Mouse (Mus musculus): ENCODE results near the gene Grin2b. TPM values are rescaled to one million over a fixed set of nuclear protein-coding genes. Genes with fewer than 3 reads are reported as not detected.
A peak's percentile ranks its signal among the peaks of the same experiment; 100 is the strongest.
"Not testable (repeated sequence)": the region's sequence is repeated elsewhere in the genome, so short reads cannot be mapped to it uniquely, and the experiment has no call there.

Grin2b gene
- polyA plus RNA-seq, 1 experiment from 2014 or later, result not detected

DNA sequence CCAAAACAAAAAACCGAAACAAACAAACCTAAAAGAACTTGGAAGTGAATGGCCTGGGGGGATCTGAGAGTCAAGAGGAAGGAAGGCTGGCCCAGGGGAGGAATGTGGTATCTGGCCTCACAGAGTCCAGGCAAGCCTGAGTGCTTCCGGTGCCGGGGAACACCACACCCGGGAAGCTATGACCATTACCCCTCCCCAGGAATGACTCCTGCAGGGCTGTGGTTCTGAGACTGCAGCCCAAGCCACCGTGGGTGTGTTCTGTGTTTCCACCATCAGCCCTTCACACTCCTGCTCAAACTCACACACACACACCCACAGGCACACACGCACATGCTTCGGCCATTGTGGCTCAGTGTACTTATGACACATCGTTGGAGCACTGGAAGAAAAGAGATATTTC lies 459.6 kb downstream of the Grin2b start:
- no peaks in the 10 kb centered on the region for H3K27me3 ChIP-seq (ENCODE audit: control insufficient read depth, insufficient read depth, low read length)
- 73% methylated on average over 8 of the region's 8 CpGs for WGBS
- H3K36me3 ChIP-seq (ENCODE audit: control insufficient read depth, insufficient read depth, low read length), result no peaks in the 10 kb centered on the region
- no peak for ATAC-seq (ENCODE audit: low FRiP score, low TSS enrichment)
- H3K4me2 ChIP-seq (replicated peaks; ENCODE audit: low read depth), result no peak overlapping the region
- H3K4me3 ChIP-seq (ENCODE audit: low read depth, low read length), result no peak overlapping the region
- H3K27ac ChIP-seq (replicated peaks), result no peak overlapping the region
- no peaks in the 10 kb centered on the region for H3K4me1 ChIP-seq (replicated peaks; ENCODE audit: control insufficient read depth, insufficient read depth)
- no peaks in the 10 kb centered on the region for H3K9me3 ChIP-seq (ENCODE audit: control insufficient read depth, low read length)
- H3K9ac ChIP-seq (ENCODE audit: low read length), result no peak overlapping the region
- no peak for DNase-seq (ENCODE audit: low spot score)
- TF ChIP-seq EP300 (optimal IDR thresholded peaks at IDR 0.05) (no peak), CTCF (IDR thresholded peaks at IDR 0.05; ENCODE audit: low read depth) (no peak)

DNA sequence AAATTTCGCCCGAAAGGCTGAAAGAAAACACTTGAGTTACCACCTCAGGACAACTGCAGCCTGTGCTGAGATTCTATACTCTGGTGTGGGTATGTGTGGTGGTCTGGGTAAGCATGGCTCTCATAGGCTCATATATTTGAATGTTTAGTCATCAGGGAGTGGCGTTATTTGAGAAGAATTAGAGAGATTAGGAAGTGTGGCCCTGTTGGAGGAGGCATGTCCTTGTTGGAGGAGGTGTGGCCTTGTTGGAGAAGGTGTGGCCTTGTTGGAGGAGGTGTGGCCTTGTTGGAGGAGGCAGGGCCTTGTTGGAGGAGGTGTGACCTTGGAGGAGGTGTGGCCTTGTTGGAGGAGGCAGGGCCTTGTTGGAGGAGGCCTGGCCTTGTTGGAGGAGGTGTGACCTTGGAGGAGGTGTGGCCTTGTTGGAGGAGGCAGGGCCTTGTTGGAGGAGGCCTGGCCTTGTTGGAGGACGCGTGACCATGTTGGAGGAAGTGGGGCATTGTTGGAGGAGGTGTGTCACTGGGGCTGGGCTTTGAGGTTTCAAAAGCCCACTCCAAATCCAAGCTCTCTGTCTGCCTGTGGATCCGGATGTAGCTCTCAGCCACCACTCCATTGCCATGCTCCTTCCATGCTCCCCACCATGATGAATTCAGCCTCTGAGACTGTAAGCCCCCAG lies 466.3 kb downstream of the Grin2b start:
- not testable (repeated sequence) for H3K27ac ChIP-seq (replicated peaks); H3K4me3 ChIP-seq (ENCODE audit: low read depth, low read length); DNase-seq (ENCODE audit: low spot score); H3K9me3 ChIP-seq (ENCODE audit: control insufficient read depth, low read length); H3K4me1 ChIP-seq (replicated peaks; ENCODE audit: control insufficient read depth, insufficient read depth); H3K9ac ChIP-seq (ENCODE audit: low read length); H3K27me3 ChIP-seq (ENCODE audit: control insufficient read depth, insufficient read depth, low read length); H3K4me2 ChIP-seq (replicated peaks; ENCODE audit: low read depth); H3K36me3 ChIP-seq (ENCODE audit: control insufficient read depth, insufficient read depth, low read length)
- WGBS, result 73% methylated on average over 6 of the region's 6 CpGs
- peak; percentile 79 for ATAC-seq (ENCODE audit: low FRiP score, low TSS enrichment)

DNA sequence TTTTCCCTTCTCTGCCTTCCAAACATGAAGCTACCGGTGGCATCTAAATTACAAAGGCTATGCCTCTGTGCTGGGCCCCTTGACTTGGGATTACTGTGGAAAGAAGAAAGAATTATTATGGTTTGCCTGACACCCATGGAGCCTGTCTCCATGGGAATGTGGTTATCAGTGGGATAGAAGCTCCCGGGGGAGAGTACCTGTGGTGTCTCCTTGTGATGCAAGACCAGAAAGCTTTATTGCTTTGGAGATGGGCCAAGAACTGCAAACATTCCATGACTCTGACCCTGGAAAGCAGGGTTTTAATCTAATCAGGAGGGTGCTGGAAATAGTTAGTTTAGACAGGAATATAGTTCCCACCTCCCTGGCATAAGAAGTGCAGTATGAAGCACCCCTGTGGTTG lies 469.7 kb downstream of the Grin2b start:
- 50% methylated on average over 2 of the region's 2 CpGs for WGBS
- DNase-seq (ENCODE audit: low spot score) (no peak), ATAC-seq (ENCODE audit: low FRiP score, low TSS enrichment) (no peak)
- Histone ChIP-seq H3K9me3 (ENCODE audit: control insufficient read depth, low read length) (no peaks in the 10 kb centered on the region), H3K9ac (ENCODE audit: low read length) (no peak overlapping the region), H3K4me2 (replicated peaks; ENCODE audit: low read depth) (no peak overlapping the region), H3K4me3 (ENCODE audit: low read depth, low read length) (no peak overlapping the region), H3K27ac (replicated peaks) (no peak overlapping the region), H3K36me3 (ENCODE audit: control insufficient read depth, insufficient read depth, low read length) (no peaks in the 10 kb centered on the region), H3K4me1 (replicated peaks; ENCODE audit: control insufficient read depth, insufficient read depth) (no peaks in the 10 kb centered on the region), H3K27me3 (ENCODE audit: control insufficient read depth, insufficient read depth, low read length) (no peaks in the 10 kb centered on the region)
- TF ChIP-seq CTCF (IDR thresholded peaks at IDR 0.05; ENCODE audit: low read depth) (no peak), EP300 (optimal IDR thresholded peaks at IDR 0.05) (no peak)

DNA sequence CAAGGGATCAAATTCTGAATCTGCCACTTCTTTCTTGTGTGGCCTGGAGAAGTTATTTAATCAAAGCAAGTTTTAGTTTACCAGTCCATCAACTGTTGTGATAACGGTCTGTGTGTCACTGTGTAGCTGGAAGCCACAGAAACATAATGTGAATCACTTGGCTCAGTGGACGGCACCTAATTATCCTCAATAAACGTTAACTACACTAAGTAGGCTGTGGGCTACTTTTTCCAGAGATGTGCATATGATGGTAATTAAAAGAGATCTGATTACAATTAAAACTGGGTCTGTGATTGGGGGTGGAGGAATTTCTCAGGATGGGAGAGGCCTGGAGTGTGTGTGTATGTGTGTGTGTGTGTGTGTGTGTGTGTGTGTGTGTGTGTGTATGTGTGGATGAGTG lies 471.9 kb downstream of the Grin2b start:
- 64% methylated on average over 3 of the region's 3 CpGs for WGBS
- H3K36me3 ChIP-seq (ENCODE audit: control insufficient read depth, insufficient read depth, low read length), result no peaks in the 10 kb centered on the region
- H3K9ac ChIP-seq (ENCODE audit: low read length), result no peak overlapping the region
- TF ChIP-seq CTCF (IDR thresholded peaks at IDR 0.05; ENCODE audit: low read depth) (no peak), EP300 (optimal IDR thresholded peaks at IDR 0.05) (no peak)
- no peaks in the 10 kb centered on the region for H3K9me3 ChIP-seq (ENCODE audit: control insufficient read depth, low read length)
- no peaks in the 10 kb centered on the region for H3K4me1 ChIP-seq (replicated peaks; ENCODE audit: control insufficient read depth, insufficient read depth)
- no peak for DNase-seq (ENCODE audit: low spot score)
- H3K4me2 ChIP-seq (replicated peaks; ENCODE audit: low read depth), result no peak overlapping the region
- no peaks in the 10 kb centered on the region for H3K27me3 ChIP-seq (ENCODE audit: control insufficient read depth, insufficient read depth, low read length)
- H3K4me3 ChIP-seq (ENCODE audit: low read depth, low read length), result no peak overlapping the region
- ATAC-seq (ENCODE audit: low FRiP score, low TSS enrichment), result no peak
- H3K27ac ChIP-seq (replicated peaks), result no peak overlapping the region

DNA sequence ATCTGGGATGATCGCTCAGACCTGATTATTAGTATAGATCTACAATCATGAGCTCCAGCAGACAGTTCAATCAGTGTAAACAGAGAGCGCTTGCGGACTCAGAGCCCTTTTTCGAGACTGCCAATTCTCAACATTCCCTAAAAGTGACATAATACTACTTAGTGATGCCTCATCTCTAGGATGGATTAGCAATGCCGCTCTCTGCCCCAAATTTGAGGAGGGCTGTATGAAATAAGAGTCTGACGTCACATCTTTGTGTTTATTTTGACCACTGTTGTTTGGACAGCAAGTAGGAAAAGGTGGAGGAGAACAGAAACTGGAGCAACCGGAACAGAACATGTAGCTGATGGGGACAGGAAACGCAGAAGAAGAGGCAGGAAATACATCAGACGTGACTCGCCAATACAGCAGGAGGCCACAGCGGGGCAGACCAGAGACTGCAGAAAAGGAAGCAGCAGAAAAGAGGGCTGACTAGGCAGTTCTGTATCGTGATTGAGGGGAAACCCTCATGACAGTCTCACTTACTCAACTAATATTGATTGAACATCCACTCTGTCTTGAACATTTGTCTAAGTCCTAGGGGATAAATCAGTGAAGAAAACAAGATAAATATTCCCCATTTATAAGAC lies 472.5 kb downstream of the Grin2b start:
- H3K4me3 ChIP-seq (ENCODE audit: low read depth, low read length), result no peak overlapping the region
- ATAC-seq (ENCODE audit: low FRiP score, low TSS enrichment) (no peak), DNase-seq (ENCODE audit: low spot score) (no peak)
- no peaks in the 10 kb centered on the region for H3K4me1 ChIP-seq (replicated peaks; ENCODE audit: control insufficient read depth, insufficient read depth)
- H3K9me3 ChIP-seq (ENCODE audit: control insufficient read depth, low read length), result no peaks in the 10 kb centered on the region
- H3K4me2 ChIP-seq (replicated peaks; ENCODE audit: low read depth), result no peak overlapping the region
- TF ChIP-seq CTCF (IDR thresholded peaks at IDR 0.05; ENCODE audit: low read depth) (no peak), EP300 (optimal IDR thresholded peaks at IDR 0.05) (no peak)
- H3K9ac ChIP-seq (ENCODE audit: low read length), result no peak overlapping the region
- no peak overlapping the region for H3K27ac ChIP-seq (replicated peaks)
- no peaks in the 10 kb centered on the region for H3K36me3 ChIP-seq (ENCODE audit: control insufficient read depth, insufficient read depth, low read length)
- no peaks in the 10 kb centered on the region for H3K27me3 ChIP-seq (ENCODE audit: control insufficient read depth, insufficient read depth, low read length)
- 60% methylated on average over 12 of the region's 12 CpGs for WGBS

DNA sequence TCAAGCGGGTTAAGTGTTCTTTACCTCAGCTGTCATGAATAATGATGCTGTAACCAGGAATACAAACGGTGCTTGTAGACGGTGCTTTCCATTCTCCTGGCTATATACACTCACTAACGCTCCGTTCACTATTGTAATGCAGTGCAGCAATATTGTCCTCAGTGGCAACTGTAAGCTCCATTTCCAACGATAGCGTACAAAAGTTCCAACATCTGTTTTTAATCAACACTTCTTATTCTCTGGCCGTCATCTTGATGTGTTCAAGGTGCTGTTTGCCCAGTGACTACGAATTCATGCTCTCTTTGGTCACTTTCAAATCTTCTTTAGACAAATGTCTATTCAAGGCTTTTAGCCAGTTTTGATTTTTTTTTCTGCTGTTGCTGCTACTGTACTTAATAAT lies 480.8 kb downstream of the Grin2b start:
- H3K4me3 ChIP-seq (ENCODE audit: low read depth, low read length), result no peak overlapping the region
- no peak overlapping the region for H3K27ac ChIP-seq (replicated peaks)
- no peak overlapping the region for H3K4me2 ChIP-seq (replicated peaks; ENCODE audit: low read depth)
- H3K4me1 ChIP-seq (replicated peaks; ENCODE audit: control insufficient read depth, insufficient read depth), result no peaks in the 10 kb centered on the region
- H3K9ac ChIP-seq (ENCODE audit: low read length), result no peak overlapping the region
- ATAC-seq (ENCODE audit: low FRiP score, low TSS enrichment) (no peak), DNase-seq (ENCODE audit: low spot score) (no peak)
- WGBS, result 47% methylated on average over 9 of the region's 9 CpGs
- no peaks in the 10 kb centered on the region for H3K27me3 ChIP-seq (ENCODE audit: control insufficient read depth, insufficient read depth, low read length)
- no peaks in the 10 kb centered on the region for H3K9me3 ChIP-seq (ENCODE audit: control insufficient read depth, low read length)
- no peak for TF ChIP-seq CTCF (IDR thresholded peaks at IDR 0.05; ENCODE audit: low read depth)
- TF ChIP-seq EP300 (optimal IDR thresholded peaks at IDR 0.05), result no peak
- no peaks in the 10 kb centered on the region for H3K36me3 ChIP-seq (ENCODE audit: control insufficient read depth, insufficient read depth, low read length)

Measured in stomach, postnatal 0 days (tissue).